Mouse (Mus musculus): ENCODE results near the gene Vtcn1.
A peak's percentile ranks its signal among the peaks of the same experiment; 100 is the strongest.

The Vtcn1 gene

DNA sequence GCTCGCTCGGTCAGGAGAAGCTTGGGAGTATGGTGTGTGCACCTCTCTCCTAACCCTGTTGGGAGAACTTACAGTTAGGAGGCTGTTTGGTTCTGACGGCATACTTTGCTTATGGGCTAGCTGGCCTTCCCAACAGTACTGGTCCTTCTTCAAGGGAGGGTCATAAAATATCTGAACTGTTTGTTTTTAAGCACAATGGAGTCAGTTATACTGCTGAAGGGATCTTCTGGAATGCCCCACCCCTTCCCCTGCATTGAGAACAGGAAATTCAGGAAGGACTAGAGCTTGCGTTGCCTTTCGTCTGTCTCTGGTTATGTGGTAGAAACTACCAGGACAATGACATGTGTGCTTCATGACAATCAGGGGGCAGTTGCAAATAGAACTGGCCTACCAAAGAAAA lies 31.9 kb downstream of the Vtcn1 start:
- DNase-seq = no peak

DNA sequence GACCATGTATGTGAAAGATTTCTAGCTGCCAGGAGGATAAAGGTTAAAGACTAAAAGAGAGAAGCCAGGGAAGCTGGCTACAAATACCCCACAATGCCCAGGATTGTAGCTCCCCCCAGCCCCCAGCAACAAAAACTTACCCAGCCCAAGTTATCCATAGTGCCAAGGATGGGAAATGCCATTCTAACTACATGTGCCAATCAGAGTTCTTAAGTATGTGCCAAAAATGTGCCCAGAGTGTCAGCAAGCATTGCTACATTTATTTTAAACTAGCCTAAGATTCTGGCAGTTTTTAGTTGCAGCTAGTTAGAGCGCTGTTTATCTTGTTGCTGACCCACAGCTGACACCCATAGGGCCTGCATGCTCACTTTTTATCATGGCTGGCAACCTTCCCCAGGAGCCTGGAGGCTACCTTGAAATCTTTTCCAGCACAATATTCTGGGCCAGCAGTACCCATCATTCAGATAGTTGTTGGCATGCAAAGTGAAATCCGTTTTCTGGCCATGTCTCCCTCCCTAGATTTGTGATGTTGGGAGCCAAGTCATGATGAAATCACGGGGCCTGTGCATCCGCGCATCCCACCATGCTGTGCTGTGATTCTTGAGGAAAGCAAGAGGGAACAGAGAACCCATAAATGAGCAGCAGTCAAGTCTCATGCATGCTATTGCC lies 33.2 kb downstream of the Vtcn1 start:
- peak in 1 of 2 experiments; percentile 9 for DNase-seq

DNA sequence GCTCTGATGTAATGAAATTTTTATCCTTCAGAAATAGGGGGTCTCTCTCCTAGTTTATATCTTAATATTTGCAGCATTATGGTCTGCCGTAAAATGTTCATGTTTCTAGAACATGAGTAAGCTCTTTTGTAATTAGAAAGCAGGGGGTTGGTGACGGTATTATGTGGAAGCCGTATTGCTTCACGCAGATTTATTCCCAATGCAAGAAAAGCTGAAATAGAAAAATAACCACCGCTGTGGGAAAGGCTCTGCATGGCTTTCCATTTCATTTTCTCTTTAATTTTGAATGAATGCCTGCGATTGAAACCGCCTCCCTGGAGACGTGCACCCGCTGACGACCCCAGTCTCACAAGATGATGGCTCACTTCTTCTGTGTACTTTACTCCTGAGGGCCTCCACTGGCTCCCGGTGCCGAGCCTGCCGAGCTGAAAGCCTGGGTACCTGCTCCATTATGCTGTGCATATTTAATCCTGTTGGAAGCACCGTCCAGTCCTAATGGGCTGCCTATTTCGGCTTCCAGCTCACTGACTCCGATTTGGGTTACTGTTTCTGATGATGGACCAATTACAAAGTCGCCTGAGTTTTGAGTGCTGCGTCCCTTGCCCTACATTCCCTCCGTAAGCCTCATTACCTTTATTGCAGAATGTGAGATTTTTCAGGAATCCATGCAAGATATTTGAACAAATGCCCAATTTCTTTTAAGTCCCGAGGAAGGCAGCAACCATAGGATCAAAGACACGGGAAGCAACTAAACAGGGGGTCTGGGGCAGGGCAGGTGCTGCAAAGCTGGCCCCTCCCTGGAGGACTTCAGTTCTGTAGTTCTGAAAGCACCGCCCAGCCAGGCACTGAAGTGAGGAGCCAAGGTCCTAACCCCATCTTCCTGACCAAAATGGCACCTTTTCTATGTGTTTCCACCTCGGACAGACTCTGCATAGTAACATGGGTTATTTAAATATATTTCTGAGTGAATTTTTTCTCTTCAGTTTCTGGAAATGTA lies 36.3 kb downstream of the Vtcn1 start:
- DNase-seq = no peak

DNA sequence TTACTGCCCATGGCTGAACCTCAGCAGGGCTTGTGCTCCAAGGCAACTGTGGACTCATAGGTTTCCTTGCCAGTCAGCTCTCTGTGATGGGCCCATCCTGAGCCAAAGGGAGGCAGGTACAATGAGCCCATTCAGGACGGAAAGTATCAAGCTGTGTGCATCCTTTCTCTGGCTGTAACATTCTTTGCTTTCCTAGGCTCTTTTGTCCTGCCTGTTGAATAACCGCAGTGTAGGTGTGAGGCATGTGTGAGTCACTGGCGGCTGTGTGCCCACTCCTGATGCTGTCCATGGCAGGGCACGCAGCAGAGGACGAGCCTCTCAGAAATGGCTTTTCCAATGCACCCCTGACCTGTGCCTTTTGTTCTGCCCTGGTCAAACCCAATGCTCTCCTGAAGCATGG lies 41.7 kb downstream of the Vtcn1 start:
- no peak for DNase-seq

DNA sequence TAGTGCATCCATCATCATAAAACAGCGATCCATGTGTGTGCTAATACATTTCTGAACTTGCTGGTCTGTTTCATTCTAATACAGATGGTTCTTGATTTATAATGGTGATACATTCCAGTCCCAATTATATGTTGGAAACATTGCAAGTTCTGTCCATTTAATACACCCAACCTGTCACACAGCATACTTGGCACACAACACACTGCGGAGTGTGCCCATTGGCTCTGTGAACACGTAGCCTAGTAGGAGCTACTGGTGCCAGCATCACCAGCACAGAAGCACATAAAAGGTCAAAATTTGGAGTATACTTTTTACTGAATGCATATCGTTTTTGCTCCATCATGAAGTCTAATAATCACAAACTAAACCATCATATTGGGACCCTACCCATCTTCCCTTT lies 51.8 kb downstream of the Vtcn1 start:
- no peak for DNase-seq

DNA sequence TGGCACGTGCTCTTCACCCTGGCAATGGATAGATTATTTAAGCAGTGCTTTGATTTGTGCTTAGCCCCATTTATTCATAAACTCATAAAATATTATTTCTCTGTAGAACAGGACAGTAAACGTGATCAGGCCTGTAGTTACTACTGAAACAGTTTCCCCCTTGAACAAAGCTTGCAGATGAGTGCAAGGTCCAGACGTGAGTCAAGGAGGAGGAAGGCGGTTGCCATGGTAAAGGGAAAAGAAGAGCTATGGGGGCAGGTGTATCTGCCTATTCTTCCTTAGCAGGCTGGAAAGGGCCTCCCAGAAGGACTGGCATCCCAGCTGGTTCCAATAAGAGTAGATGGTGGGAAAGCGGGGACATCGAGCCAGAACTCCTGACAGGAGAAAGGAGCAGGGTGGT lies 56.1 kb downstream of the Vtcn1 start:
- no peak for DNase-seq

DNA sequence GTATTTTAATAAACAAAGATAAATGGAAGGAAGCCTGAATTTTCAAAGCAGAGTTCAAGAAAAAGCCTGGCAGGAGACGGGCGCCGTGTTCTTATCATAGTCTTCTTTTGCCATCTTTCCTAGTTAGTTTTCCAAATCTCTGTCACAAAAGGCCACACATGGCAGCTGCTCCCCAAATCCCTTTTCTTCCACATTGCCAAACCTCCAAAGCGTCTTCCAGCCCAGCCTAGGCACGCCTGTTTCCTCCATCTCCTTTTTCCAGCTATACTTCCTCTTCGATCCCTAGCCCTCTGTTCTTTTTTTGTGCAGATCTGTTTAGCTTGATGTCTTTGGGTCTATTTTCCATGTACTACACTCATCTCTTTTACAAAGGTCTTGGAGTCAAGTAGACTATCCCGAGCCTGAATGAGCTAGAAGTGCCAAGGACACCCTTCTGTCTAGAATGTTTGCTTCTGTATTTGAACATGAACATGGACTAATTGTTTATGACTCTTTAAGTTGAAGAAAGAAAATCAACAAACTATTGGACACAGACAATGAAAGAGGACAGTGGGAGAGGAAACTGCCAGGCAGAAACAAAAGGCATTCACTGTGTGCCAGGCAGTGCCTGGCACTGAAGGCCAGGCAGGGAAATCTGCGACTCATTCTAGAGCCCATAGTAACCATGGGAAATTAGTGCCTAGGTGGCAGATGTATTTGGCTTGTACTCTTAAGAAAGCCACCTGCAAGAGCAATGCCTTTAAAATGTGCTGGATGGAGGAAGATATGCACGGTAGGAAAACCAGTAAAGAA lies 56.8 kb downstream of the Vtcn1 start:
- DNase-seq = no peak

DNA sequence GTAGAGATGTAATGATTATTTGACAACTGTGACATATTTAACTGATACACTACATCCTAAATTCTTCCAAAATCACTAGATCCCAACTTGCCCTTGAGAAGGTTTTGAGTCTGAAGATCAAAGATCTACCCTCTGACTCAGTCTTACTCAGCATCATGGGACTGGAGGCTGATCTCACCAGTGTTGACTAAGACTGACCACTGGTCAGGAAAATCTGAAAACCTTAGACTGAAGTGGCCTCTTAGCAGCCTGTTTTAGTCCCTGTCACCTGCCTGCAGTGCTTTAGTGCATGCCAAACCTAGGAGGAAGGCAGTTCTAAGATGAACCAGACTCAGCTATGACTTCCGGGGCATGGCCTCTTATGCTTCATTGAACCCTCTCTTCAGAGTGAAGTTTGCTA lies 64.0 kb downstream of the Vtcn1 start:
- DNase-seq = no peak

DNA sequence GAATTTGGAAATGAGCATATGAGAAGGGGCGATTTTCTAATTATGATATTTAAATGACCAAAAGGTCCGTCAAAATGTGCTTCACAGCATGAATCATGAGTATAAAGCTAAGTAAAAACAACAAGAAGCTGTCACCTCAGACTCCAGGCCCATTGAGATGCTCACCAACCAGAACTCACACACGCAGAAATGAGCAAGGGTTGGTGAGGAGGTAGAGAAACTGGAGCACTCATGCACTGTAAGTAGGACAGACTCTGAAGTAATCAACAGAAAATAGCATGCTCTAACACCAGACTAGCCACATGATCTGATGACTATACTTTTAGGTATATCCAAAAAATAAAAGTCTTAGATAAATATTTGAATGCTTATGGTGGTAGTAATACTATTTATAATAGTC lies 65.1 kb downstream of the Vtcn1 start:
- no peak for DNase-seq

DNA sequence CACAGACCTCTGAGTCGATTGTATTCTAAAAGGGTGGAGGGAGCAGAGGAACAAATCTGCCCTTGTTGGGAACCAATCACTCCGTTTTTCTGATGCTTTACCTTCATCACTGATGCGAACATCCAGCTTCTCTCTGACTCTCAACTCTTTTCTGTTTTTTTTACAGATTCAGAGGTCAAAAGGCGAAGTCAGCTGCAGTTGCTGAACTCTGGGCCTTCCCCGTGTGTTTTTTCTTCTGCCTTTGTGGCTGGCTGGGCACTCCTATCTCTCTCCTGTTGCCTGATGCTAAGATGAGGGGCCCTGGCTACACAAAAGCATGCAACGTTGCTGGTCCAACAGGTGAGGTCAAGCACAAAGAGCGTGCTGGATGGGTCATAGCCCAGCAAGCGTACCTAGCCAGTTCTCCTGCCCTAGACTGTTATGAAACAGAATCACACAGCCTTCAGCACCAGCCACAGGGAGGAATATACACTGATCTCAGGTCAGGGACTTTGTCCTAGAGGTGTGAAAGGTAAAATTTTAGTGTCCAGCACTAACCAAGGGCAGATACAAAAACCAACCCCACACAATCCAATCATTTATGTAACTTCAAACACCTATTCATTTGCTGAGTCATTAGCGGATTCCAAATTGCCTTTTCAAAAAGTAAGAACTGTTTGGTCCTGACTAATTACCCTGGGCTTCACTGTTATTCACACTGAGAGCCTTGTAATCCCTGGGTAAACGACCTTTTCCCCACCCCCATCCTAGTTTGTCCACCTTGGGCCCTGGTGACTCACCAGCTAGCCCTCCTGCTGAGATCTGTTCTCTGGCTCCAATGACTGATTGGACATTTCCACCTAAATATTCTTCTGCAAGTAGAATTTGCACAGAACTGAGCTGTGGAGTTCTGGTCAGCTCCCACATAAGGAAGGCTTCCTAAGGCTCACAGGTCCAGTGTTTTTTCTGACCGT lies 67.4 kb downstream of the Vtcn1 start:
- peak in 1 of 2 experiments; percentile 6 for DNase-seq

DNA sequence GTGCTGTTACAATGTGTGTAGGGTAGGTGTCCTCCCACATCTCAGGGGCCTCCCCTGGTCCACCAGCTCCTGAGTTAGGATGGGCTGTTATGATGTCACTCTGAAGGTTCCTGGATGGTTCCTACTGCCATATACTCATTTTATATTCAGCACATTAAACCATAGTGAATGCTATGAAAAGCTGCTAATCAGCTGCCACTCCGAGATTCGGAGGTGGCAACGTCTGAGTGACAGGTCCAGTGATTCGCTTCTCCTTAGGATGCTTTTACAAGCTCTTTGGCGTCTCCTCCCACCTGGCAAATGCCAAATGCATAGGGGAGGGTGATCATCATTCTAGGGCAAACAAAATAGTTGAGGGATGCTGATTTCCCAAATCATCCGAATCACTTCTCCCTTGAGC lies 70.2 kb downstream of the Vtcn1 start:
- DNase-seq = no peak

DNA sequence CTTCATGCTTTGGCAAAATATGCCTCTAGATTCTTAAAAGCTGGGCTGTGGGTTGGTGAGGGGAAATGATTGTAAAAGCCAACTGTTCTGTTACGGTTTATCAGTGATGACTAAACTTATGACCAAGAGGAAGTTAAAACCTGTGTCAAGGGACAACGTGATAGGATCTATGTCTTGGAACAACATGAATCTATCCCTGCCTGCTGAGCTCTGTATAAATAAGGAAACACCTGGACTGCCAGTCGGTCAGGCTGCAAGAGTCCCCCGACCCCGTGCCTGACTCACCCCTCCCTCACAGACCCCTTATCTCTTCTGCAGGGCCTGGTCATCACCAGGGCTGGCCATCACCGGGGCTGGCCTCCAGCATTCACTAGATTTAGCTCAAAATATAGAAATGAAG lies 80.9 kb downstream of the Vtcn1 start:
- DNase-seq = no peak

DNA sequence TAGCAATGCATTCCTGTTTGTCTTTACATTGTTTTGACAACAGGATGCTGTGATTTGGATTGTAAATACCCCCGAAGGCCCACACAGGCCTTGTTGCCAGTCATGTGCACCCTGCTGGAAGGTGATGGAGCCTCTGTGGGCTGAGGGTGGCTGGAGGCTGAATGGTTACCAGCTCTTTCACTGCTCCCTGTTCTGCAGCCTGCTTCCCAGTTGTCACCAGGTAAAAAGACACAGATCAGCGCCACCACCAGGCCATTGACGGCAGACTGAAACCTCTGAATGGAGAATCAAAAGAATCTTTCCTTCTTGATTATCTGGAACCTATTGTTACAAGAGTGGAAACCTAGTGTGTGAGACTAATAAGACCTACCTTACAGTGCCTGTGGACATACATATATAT lies 81.7 kb downstream of the Vtcn1 start:
- DNase-seq = no peak

DNA sequence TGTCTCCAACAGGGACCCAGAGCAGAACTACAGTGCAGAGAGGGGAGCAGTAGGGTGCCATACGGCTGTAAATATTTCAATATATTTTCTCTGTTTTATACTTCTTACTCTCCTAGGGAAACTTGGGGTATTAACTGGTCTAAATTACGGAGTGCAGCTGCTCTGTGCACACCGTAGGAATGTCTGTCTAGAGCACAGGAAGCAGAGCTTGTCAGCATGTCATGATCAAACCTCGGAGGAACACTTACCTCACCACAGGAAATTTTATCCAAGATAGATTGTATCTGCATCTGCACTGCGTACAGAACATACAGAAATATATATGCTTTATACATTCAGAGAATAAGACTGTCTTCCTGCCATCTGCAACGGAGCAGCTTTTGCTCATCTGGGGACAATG lies 83.3 kb downstream of the Vtcn1 start:
- no peak for DNase-seq

DNA sequence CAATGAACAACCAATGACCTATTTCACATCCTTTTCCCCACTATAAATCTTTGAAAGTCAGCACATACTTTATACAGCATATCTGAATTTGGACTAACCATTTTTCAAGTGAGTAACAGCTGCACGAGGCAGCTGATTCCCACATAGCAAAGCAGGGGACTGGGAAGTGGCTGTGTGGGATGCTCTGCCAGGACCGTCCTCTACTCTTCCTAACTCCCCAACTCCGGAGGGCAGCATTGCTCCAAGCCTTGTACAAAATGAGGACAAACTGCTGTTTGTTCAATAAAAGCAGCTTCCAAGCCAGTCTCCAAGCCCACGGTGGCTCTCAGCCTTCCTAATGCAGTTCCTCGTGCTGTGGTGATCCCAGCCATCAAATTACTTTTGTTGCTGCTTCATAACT lies 85.4 kb downstream of the Vtcn1 start:
- no peak for DNase-seq

DNA sequence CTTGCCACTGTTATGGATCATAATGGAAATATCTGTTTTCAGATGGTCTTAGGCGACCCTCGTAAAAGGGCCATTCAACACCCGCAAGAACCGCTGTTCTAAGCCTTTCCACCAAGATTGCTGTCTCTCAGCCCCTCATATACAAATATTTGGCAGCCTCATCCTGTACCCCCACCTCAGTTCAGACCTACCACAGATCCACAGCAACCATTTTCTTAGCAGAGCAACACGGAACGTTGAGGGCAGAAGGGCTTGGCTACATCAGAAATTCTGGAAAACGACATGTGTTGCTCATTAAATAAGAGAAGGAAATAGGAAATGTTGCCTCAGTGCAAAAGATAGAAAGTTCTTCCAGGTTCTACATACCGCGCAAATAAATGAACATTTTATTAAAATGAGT lies 85.8 kb downstream of the Vtcn1 start:
- no peak for DNase-seq

DNA sequence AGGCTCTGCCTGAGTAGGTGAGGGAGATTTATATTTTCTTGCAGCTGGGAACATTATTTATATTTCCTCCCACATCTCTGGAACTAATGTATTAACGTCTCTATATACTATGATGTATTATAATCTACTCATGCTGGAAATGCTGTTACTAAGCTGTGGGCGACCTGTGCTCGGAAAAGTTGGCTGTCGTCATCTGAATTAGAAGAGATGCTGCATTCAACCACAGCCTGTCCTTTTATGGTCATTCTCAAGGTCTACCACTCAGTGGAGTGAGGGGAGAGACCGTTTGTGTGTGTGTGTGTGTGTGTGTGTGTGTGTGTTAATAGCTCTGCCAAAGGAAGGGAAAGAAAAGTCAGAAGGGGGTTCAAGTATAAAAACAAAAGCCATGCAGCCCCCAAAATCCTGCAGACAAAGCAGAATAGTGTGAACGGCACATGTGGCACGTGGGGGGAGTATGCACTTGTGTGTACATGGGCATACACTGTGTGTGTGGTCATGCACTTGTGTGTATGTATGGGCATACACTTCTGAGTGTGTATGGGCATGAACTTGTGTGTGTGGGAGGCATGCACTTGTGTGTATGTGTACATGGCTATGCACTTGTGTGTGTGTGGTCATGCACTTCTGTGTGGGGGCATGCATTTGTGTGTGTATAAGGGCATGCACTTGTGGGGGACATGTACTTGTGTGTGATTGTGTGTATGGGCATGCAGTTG lies 86.4 kb downstream of the Vtcn1 start:
- DNase-seq = no peak

DNA sequence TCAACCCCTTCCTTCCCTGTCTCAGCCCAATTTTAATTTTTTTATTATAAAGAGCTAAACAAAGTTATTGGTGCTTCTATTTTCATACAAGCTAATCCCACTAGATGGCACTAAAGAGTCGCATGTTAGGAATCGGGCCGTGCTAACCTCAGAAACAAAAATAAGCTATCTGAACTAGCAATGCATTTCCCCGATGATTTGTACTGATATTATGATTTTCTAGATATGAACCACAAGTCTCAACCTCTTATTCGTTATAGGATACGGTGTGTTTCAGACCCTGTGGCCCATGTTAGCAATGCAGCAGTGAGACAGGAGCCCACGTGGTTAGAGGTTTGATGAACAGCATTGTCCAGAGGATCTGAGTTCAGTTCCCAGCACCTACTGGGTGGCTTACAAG lies 91.6 kb downstream of the Vtcn1 start:
- DNase-seq = no peak

DNA sequence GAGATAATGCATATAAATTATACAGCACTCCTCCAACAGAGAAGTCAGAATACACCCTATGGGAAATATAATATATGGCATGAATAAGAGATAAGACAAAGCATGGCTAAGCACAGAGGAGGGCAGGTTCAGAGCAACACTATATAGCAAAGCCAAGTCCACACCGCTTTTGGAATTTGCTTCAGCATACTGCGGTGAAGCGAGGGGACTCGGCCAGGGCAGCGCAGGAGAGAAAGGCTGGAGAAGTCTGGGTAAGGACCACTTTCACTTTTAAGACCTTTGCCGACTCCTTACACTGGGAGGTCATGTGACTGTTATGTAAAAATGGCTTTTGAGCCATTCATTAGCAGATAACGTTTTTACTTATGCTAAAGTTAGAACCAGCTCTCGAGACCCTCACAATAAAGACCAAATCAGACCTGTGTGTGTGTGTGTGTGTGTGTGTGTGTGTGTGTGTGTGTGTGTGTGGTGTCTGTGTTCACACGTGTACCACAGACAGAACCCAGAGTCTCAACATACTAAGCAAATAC lies 95.4 kb downstream of the Vtcn1 start:
- no peak for DNase-seq

DNA sequence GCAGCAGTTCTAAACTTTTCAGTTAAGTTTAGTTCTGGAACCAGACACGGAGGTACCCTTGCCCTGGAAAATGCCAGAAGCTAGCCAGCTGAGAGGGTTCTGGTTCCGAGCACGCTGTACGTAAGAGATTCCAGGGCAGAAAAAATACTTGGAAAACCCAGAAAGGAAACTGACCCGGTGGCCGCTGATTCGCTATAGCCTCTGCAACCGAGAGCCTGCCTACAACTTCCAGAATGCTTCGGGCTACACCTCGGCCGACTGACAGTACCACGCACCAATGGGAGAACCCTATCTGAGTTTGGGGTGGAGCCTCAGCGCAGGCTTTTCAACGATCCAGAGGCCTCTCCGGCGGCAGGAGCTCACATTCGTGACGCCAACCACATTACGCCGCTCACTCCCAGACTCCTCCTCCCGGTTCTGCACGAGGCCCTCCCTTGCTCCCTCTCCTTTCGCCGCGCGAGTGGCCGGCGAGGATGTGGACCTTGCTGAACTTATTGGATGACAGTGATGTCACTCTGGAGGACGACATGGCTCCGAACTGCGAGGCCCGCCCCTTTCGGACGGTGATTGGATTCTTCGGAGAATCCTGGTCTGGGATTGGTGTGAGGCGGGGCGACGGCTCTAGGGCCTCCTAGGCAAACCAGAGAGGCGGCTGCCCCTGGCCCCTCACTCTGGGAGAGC lies 96.7 kb downstream of the Vtcn1 start, which contains the start of gene Trim45:
Gene Trim45, plus strand, starts transcription at position 378 of the 681 bp plus-strand sequence.
- DNase-seq = peak; percentile 100
